ENCODE assay signal across 10 mouse cellular contexts in genomic region chr17:17849906-17850712, GRCm38 (mm10). TPM values are rescaled to one million over a fixed set of nuclear protein-coding genes. Genes with fewer than 3 reads are reported as not detected.
DNase-seq lines count a peak whose midpoint lies in the region; ATAC-seq and TF ChIP-seq lines count a peak whose summit lies in the region.
"Had no signal": no experiment of that assay in that cellular context is flagged by ENCODE, and none has a peak within 500 bp of the region (broad histone marks: within the 10 kb centered on the region; RNA-seq: fewer than 3 reads in every experiment).

No protein-coding gene starts in this region.

- no peak for DNase-seq in kidney, postnatal 10 days
- DNase-seq in brain, adult 2 months (ENCODE audit: low read depth, low spot score): peak; percentile 59
- no peak for DNase-seq in hindbrain, embryonic 10.5 days (ENCODE audit: low spot score)
- DNase-seq in urinary bladder, postnatal 4 days (ENCODE audit: low spot score in 2 of 2): no peak
- DNase-seq in urinary bladder, postnatal 14 days (ENCODE audit: low spot score): no peak
- no peak for DNase-seq in thymus, adult 2 months
- DNase-seq: heart, postnatal 4 days; lung, adult 18-20 months had no signal

- TF ChIP-seq POLR2A in thymus, adult 2 months (IDR thresholded peaks at IDR 0.05; ENCODE audit: control insufficient read depth, extremely low read depth, insufficient read depth, low read length, poor library complexity): no peak

- WGBS in kidney, embryonic 15.5 days: 23% methylated on average over 55 of the region's 55 CpGs
- 16% methylated on average over 55 of the region's 55 CpGs for WGBS in hindbrain, embryonic 10.5 days
- WGBS in midbrain, embryonic 13.5 days: 19% methylated on average over 55 of the region's 55 CpGs
- 50% methylated on average over 55 of the region's 55 CpGs for WGBS in thymus, adult 2 months

- H3K9ac ChIP-seq in kidney, embryonic 15.5 days: no peak overlapping the region
- H3K9ac ChIP-seq in midbrain, embryonic 13.5 days (replicated peaks): no peak overlapping the region

- peak overlapping the region; percentile 55 for H3K4me2 ChIP-seq in kidney, embryonic 15.5 days
- peak overlapping the region; percentile 45 for H3K4me2 ChIP-seq in midbrain, embryonic 13.5 days (replicated peaks)

- H3K9me3 ChIP-seq in kidney, embryonic 15.5 days (replicated peaks): no peaks in the 10 kb centered on the region
- no peaks in the 10 kb centered on the region for H3K9me3 ChIP-seq in hindbrain, embryonic 10.5 days
- no peaks in the 10 kb centered on the region for H3K9me3 ChIP-seq in midbrain, embryonic 13.5 days

- no peak for TF ChIP-seq CTCF in thymus, adult 2 months (IDR thresholded peaks at IDR 0.05; ENCODE audit: borderline replicate concordance, control insufficient read depth, extremely low read depth, insufficient read depth, low read length, poor library complexity)

- peaks cover 12% of the 10 kb centered on the region for H3K27me3 ChIP-seq in kidney, embryonic 15.5 days
- peaks cover 37% of the 10 kb centered on the region for H3K27me3 ChIP-seq in hindbrain, embryonic 10.5 days (ENCODE audit: insufficient read depth, poor library complexity, severe bottlenecking)
- H3K27me3 ChIP-seq in midbrain, embryonic 13.5 days: peaks cover 12% of the 10 kb centered on the region; the same call in 1 of the 2 replicates
- H3K27me3 ChIP-seq in thymus, adult 2 months (ENCODE audit: control insufficient read depth, insufficient read depth, low read length): no peaks in the 10 kb centered on the region; the same call in 1 of the 2 replicates

- H3K27ac ChIP-seq in kidney, embryonic 15.5 days: no peak overlapping the region
- H3K27ac ChIP-seq in hindbrain, embryonic 10.5 days: no peak overlapping the region
- H3K27ac ChIP-seq in midbrain, embryonic 13.5 days: no peak overlapping the region
- H3K27ac ChIP-seq in thymus, adult 2 months (ENCODE audit: control insufficient read depth, insufficient read depth, low read length): no peak overlapping the region

- peak; percentile 68 for ATAC-seq in kidney, embryonic 15.5 days (replicated peaks; ENCODE audit: low FRiP score)
- ATAC-seq in midbrain, embryonic 13.5 days: peak; percentile 51

- 0 out of 2 replicates have a peak, but pooled peaks cover 5% of the 10 kb centered on the region for H3K36me3 ChIP-seq in kidney, embryonic 15.5 days
- H3K36me3 ChIP-seq in hindbrain, embryonic 10.5 days: no peaks in the 10 kb centered on the region
- H3K36me3 ChIP-seq in midbrain, embryonic 13.5 days: no peaks in the 10 kb centered on the region
- H3K36me3 ChIP-seq in thymus, adult 2 months (ENCODE audit: control insufficient read depth, insufficient read depth, low read length): no peaks in the 10 kb centered on the region

- peaks cover 5% of the 10 kb centered on the region for H3K4me1 ChIP-seq in kidney, embryonic 15.5 days
- H3K4me1 ChIP-seq in hindbrain, embryonic 10.5 days (replicated peaks): peaks cover 8% of the 10 kb centered on the region; the same call in 1 of the 2 replicates
- 0 out of 2 replicates have a peak, but pooled peaks cover 3% of the 10 kb centered on the region for H3K4me1 ChIP-seq in midbrain, embryonic 13.5 days (replicated peaks)
- no peaks in the 10 kb centered on the region for H3K4me1 ChIP-seq in thymus, adult 2 months (replicated peaks; ENCODE audit: control insufficient read depth, insufficient read depth, low read length)

- peak overlapping the region; percentile 20 for H3K4me3 ChIP-seq in kidney, embryonic 15.5 days (replicated peaks)
- H3K4me3 ChIP-seq in hindbrain, embryonic 10.5 days: 0 out of 2 replicates have a peak overlapping the region, but pooled peaks have one; percentile 16
- H3K4me3 ChIP-seq in midbrain, embryonic 13.5 days (replicated peaks): peak overlapping the region; percentile 20
- no peak overlapping the region for H3K4me3 ChIP-seq in thymus, adult 2 months (ENCODE audit: control insufficient read depth, insufficient read depth, low read length)

RNA-seq across cellular contexts. Expression of gene Has1, which starts 4.9 kb away (rescaled TPM):
- 0.88 and 1.1 TPM in 2 replicates for polyA plus RNA-seq in kidney, embryonic 15.5 days (2015; fragmentation: Nextera tagmentation; extraction: Ambion mirVana)
- polyA plus RNA-seq in hindbrain, embryonic 10.5 days (2016; fragmentation: Nextera tagmentation; extraction: Ambion mirVana): 0.63 and 1.2 TPM in 2 replicates
- polyA plus RNA-seq in midbrain, embryonic 13.5 days (2015; fragmentation: Nextera tagmentation; extraction: Ambion mirVana): 0.88 and 1.1 TPM in 2 replicates
- 0.33 and 0.50 TPM in 2 replicates for polyA plus RNA-seq in thymus, adult 2 months (2012; rRNA removed)

RNA-seq across cellular contexts. Expression of gene Spaca6, which starts 23.2 kb away (rescaled TPM):
- polyA plus RNA-seq in kidney, embryonic 15.5 days (2015; fragmentation: Nextera tagmentation; extraction: Ambion mirVana): 37.3 and 37.7 TPM in 2 replicates
- polyA plus RNA-seq in hindbrain, embryonic 10.5 days (2016; fragmentation: Nextera tagmentation; extraction: Ambion mirVana): 43.9 and 44.2 TPM in 2 replicates
- polyA plus RNA-seq in midbrain, embryonic 13.5 days (2015; fragmentation: Nextera tagmentation; extraction: Ambion mirVana): 39.4 and 41.2 TPM in 2 replicates
- 11.3 and 14.9 TPM in 2 replicates for polyA plus RNA-seq in thymus, adult 2 months (2012; rRNA removed)

RNA-seq across cellular contexts. Expression of gene Fpr1, which starts 33.6 kb away (rescaled TPM):
- 0.32 and 0.73 TPM in 2 replicates for polyA plus RNA-seq in kidney, embryonic 15.5 days (2015; fragmentation: Nextera tagmentation; extraction: Ambion mirVana)
- polyA plus RNA-seq in hindbrain, embryonic 10.5 days (2016; fragmentation: Nextera tagmentation; extraction: Ambion mirVana): not detected in 2 replicates
- 0.16 TPM in 1 of 2 replicates, not detected in the other for polyA plus RNA-seq in midbrain, embryonic 13.5 days (2015; fragmentation: Nextera tagmentation; extraction: Ambion mirVana)
- polyA plus RNA-seq in thymus, adult 2 months (2012; rRNA removed): 0.50 and 0.74 TPM in 2 replicates

RNA-seq across cellular contexts. Expression of gene Fpr2, which starts 37.5 kb away (rescaled TPM):
- polyA plus RNA-seq in kidney, embryonic 15.5 days (2015; fragmentation: Nextera tagmentation; extraction: Ambion mirVana): 0.60 and 0.73 TPM in 2 replicates
- not detected in 2 replicates for polyA plus RNA-seq in hindbrain, embryonic 10.5 days (2016; fragmentation: Nextera tagmentation; extraction: Ambion mirVana)
- polyA plus RNA-seq in midbrain, embryonic 13.5 days (2015; fragmentation: Nextera tagmentation; extraction: Ambion mirVana): not detected in 2 replicates
- polyA plus RNA-seq in thymus, adult 2 months (2012; rRNA removed): 0.18 and 0.73 TPM in 2 replicates

RNA-seq across cellular contexts. Expression of gene Fpr3, which starts 37.5 kb away (rescaled TPM):
- polyA plus RNA-seq in kidney, embryonic 15.5 days (2015; fragmentation: Nextera tagmentation; extraction: Ambion mirVana): not detected in 2 replicates
- polyA plus RNA-seq in hindbrain, embryonic 10.5 days (2016; fragmentation: Nextera tagmentation; extraction: Ambion mirVana): not detected in 2 replicates
- not detected in 2 replicates for polyA plus RNA-seq in midbrain, embryonic 13.5 days (2015; fragmentation: Nextera tagmentation; extraction: Ambion mirVana)
- polyA plus RNA-seq in thymus, adult 2 months (2012; rRNA removed): not detected in 2 replicates
